Mouse (Mus musculus): ENCODE results near the gene Egfl8. TPM values are rescaled to one million over a fixed set of nuclear protein-coding genes. Genes with fewer than 3 reads are reported as not detected.

Gene Egfl8
- polyA plus RNA-seq, 2 experiments = 0.10 to 0.39 TPM

DNA sequence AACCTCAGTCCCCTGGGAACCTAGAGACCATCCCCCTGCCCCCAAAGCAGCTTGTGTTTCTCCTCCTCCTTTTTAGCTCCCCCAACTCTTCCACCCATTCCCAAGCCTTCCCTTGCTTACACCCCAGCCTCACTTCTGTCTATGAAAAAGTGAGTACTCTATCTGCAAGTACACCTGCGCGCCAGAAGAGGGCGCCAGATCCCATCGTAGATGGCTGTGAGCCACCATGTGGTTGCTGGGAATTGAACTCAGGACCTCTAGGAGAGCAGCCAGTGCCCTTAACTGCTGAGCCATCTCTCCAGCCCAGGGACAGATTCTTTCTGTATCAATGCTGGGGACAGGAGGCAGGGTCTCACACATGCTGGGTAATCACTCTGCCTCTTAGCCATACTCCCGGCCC is 43.9 kb downstream of the Egfl8 start:
- H3K9ac ChIP-seq (replicated peaks) = no peak overlapping the region
- no peaks in the 10 kb centered on the region; the same call in 1 of the 2 replicates for H3K27me3 ChIP-seq (ENCODE audit: control insufficient read depth, insufficient read depth, low read length)
- no peak overlapping the region for H3K27ac ChIP-seq
- H3K4me1 ChIP-seq (replicated peaks; ENCODE audit: control insufficient read depth in 2 of 2, insufficient read depth in 2 of 2, low read length in 1 of 2) = no peaks in the 10 kb centered on the region
- TF ChIP-seq EP300 (IDR thresholded peaks at IDR 0.05; ENCODE audit: low read depth) = no peak
- peak; percentile 89 for TF ChIP-seq CTCF (IDR thresholded peaks at IDR 0.05; ENCODE audit: low read depth)
- no peak overlapping the region for H3K4me3 ChIP-seq (ENCODE audit: insufficient read depth in 1 of 2, low read depth in 2 of 2, low read length in 2 of 2)
- WGBS (ENCODE audit: insufficient replicate concordance) = 17% methylated on average over 5 of the region's 5 CpGs
- ATAC-seq (ENCODE audit: insufficient read depth) = no peak
- H3K36me3 ChIP-seq (replicated peaks; ENCODE audit: control insufficient read depth, insufficient read depth, low read depth) = no peaks in the 10 kb centered on the region
- no peaks in the 10 kb centered on the region for H3K9me3 ChIP-seq (ENCODE audit: control insufficient read depth, low read length)
- no peak overlapping the region for H3K4me2 ChIP-seq (ENCODE audit: low read depth)
- DNase-seq (ENCODE audit: low read depth in 3 of 3, low spot score in 3 of 3) = no peak

DNA sequence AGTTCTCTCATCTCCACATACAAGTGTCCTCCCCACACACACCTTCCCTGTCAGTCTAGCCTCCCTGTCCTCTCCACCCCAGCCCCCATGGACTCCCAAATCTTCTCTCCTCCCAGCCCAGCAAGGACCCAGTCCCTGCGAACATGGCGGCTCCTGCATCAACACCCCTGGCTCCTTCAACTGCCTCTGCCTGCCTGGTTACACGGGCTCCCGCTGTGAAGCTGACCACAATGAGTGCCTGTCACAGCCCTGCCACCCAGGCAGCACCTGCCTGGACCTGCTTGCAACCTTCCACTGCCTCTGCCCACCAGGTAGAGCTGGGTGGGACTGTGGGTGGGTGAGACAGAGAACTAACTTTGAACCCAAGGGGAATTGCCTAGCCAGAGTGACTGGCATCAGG is 45.9 kb downstream of the Egfl8 start:
- Histone ChIP-seq H3K4me1 (replicated peaks; ENCODE audit: control insufficient read depth in 2 of 2, insufficient read depth in 2 of 2, low read length in 1 of 2) (no peaks in the 10 kb centered on the region), H3K4me3 (ENCODE audit: insufficient read depth in 1 of 2, low read depth in 2 of 2, low read length in 2 of 2) (no peak overlapping the region), H3K4me2 (ENCODE audit: low read depth) (no peak overlapping the region), H3K9ac (replicated peaks) (no peak overlapping the region), H3K27ac (no peak overlapping the region), H3K27me3 (ENCODE audit: control insufficient read depth, insufficient read depth, low read length) (no peaks in the 10 kb centered on the region; the same call in 1 of the 2 replicates), H3K36me3 (replicated peaks; ENCODE audit: control insufficient read depth, insufficient read depth, low read depth) (no peaks in the 10 kb centered on the region), H3K9me3 (ENCODE audit: control insufficient read depth, low read length) (no peaks in the 10 kb centered on the region)
- 66% methylated on average over 4 of the region's 4 CpGs for WGBS (ENCODE audit: insufficient replicate concordance)
- ATAC-seq (ENCODE audit: insufficient read depth) (no peak), DNase-seq (ENCODE audit: low read depth in 3 of 3, low spot score in 3 of 3) (no peak)
- no peak for TF ChIP-seq CTCF (IDR thresholded peaks at IDR 0.05; ENCODE audit: low read depth)
- TF ChIP-seq EP300 (IDR thresholded peaks at IDR 0.05; ENCODE audit: low read depth) = no peak

DNA sequence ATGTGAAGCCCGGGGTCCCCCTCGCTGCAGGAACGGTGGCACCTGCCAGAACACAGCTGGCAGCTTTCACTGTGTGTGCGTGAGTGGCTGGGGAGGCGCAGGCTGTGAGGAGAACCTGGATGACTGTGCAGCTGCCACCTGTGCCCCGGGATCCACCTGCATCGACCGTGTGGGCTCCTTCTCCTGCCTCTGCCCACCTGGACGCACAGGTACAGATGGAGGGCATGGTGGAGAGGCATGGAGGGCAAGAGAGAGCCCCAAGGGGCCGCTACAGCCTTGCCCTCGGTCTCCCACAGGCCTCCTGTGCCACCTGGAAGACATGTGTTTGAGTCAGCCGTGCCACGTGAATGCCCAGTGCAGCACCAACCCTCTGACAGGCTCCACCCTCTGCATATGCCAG is 47.4 kb downstream of the Egfl8 start:
- Histone ChIP-seq H3K27me3 (ENCODE audit: control insufficient read depth, insufficient read depth, low read length) (no peaks in the 10 kb centered on the region; the same call in 1 of the 2 replicates), H3K9me3 (ENCODE audit: control insufficient read depth, low read length) (no peaks in the 10 kb centered on the region), H3K9ac (replicated peaks) (no peak overlapping the region), H3K4me3 (ENCODE audit: insufficient read depth in 1 of 2, low read depth in 2 of 2, low read length in 2 of 2) (no peak overlapping the region), H3K36me3 (replicated peaks; ENCODE audit: control insufficient read depth, insufficient read depth, low read depth) (no peaks in the 10 kb centered on the region), H3K27ac (no peak overlapping the region), H3K4me1 (replicated peaks; ENCODE audit: control insufficient read depth in 2 of 2, insufficient read depth in 2 of 2, low read length in 1 of 2) (no peaks in the 10 kb centered on the region), H3K4me2 (ENCODE audit: low read depth) (no peak overlapping the region)
- DNase-seq (ENCODE audit: low read depth in 3 of 3, low spot score in 3 of 3) (no peak), ATAC-seq (ENCODE audit: insufficient read depth) (no peak)
- TF ChIP-seq CTCF (IDR thresholded peaks at IDR 0.05; ENCODE audit: low read depth) (no peak), EP300 (IDR thresholded peaks at IDR 0.05; ENCODE audit: low read depth) (no peak)
- 66% methylated on average over 13 of the region's 13 CpGs for WGBS (ENCODE audit: insufficient replicate concordance)

DNA sequence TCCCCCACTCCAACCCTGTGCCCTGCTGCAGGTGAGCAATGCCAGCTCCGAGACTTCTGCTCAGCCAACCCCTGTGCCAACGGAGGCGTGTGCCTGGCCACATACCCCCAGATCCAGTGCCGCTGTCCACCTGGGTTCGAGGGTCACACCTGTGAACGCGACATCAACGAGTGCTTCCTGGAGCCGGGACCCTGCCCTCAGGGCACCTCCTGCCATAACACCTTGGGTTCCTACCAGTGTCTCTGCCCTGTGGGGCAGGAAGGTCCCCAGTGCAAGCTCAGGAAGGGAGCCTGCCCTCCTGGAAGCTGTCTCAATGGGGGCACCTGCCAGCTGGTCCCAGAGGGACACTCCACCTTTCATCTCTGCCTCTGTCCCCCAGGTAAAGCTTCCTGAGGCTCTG is 48.5 kb downstream of the Egfl8 start:
- TF ChIP-seq CTCF (IDR thresholded peaks at IDR 0.05; ENCODE audit: low read depth) = no peak
- no peak for TF ChIP-seq EP300 (IDR thresholded peaks at IDR 0.05; ENCODE audit: low read depth)
- H3K27ac ChIP-seq = no peak overlapping the region
- 64% methylated on average over 9 of the region's 9 CpGs for WGBS (ENCODE audit: insufficient replicate concordance)
- no peak overlapping the region for H3K4me3 ChIP-seq (ENCODE audit: insufficient read depth in 1 of 2, low read depth in 2 of 2, low read length in 2 of 2)
- H3K9ac ChIP-seq (replicated peaks) = no peak overlapping the region
- H3K27me3 ChIP-seq (ENCODE audit: control insufficient read depth, insufficient read depth, low read length) = no peaks in the 10 kb centered on the region; the same call in 1 of the 2 replicates
- no peak overlapping the region for H3K4me2 ChIP-seq (ENCODE audit: low read depth)
- no peaks in the 10 kb centered on the region for H3K36me3 ChIP-seq (replicated peaks; ENCODE audit: control insufficient read depth, insufficient read depth, low read depth)
- no peak for DNase-seq (ENCODE audit: low read depth in 3 of 3, low spot score in 3 of 3)
- no peaks in the 10 kb centered on the region for H3K9me3 ChIP-seq (ENCODE audit: control insufficient read depth, low read length)
- no peaks in the 10 kb centered on the region for H3K4me1 ChIP-seq (replicated peaks; ENCODE audit: control insufficient read depth in 2 of 2, insufficient read depth in 2 of 2, low read length in 1 of 2)
- ATAC-seq (ENCODE audit: insufficient read depth) = no peak

DNA sequence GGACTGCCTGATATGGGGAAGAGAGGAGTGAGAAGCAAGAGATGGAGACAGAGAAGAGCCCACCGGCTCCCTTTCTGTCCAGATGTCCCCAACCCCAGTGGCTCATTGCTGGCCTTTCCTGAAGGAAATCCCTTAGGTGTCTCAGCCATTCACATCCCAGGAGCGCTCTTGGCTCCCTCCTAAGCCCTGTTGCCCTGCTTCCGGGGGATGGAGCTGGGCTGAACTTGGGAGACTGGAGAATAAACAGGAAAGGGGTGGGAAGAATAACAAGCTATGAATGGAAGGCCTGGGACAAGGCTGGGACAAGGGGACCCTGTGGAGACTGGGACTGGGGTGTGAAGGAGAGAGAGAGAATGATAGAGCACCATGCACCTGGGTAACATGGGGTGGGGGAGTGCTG is 51.0 kb downstream of the Egfl8 start:
- no peaks in the 10 kb centered on the region for H3K36me3 ChIP-seq (replicated peaks; ENCODE audit: control insufficient read depth, insufficient read depth, low read depth)
- H3K27ac ChIP-seq = no peak overlapping the region
- DNase-seq (ENCODE audit: low read depth in 3 of 3, low spot score in 3 of 3) (no peak), ATAC-seq (ENCODE audit: insufficient read depth) (no peak)
- no peaks in the 10 kb centered on the region for H3K9me3 ChIP-seq (ENCODE audit: control insufficient read depth, low read length)
- no peaks in the 10 kb centered on the region; the same call in 1 of the 2 replicates for H3K27me3 ChIP-seq (ENCODE audit: control insufficient read depth, insufficient read depth, low read length)
- H3K4me2 ChIP-seq (ENCODE audit: low read depth) = no peak overlapping the region
- no peak overlapping the region for H3K9ac ChIP-seq (replicated peaks)
- peaks cover 3% of the 10 kb centered on the region in 2 experiments; a peak in 3 of 4 replicates for H3K4me1 ChIP-seq (replicated peaks; ENCODE audit: control insufficient read depth in 2 of 2, insufficient read depth in 2 of 2, low read length in 1 of 2)
- WGBS (ENCODE audit: insufficient replicate concordance) = 40% methylated on average over 3 of the region's 3 CpGs
- no peak overlapping the region for H3K4me3 ChIP-seq (ENCODE audit: insufficient read depth in 1 of 2, low read depth in 2 of 2, low read length in 2 of 2)
- TF ChIP-seq CTCF (IDR thresholded peaks at IDR 0.05; ENCODE audit: low read depth) (no peak), EP300 (IDR thresholded peaks at IDR 0.05; ENCODE audit: low read depth) (no peak)

Measured in liver, embryonic 14.5 days (tissue).